Mouse (Mus musculus) forebrain, embryonic 15.5 days (tissue): ENCODE measurements around the gene Nr2f1. TPM values are rescaled to one million over a fixed set of nuclear protein-coding genes. Genes with fewer than 3 reads are reported as not detected.

Experiments used
- ATAC-seq: fragments of 200-750 bp; cut with Nextera tagmentation; replicated peaks from 2 replicates; pipeline ENCODE4 v1.8.0; 2017; ENCODE audit warnings: mild to moderate bottlenecking, moderate TSS enrichment, moderate library complexity
- H3K27ac ChIP-seq: fragments of 300-500 bp; sonication (generic); replicated peaks from 2 replicates; pipeline ENCODE4 v1.5.1; 2015; ENCODE audit warnings: mild to moderate bottlenecking, inconsistent platforms
- H3K27me3 ChIP-seq: fragments of 300-500 bp; sonication (generic); 2 replicates; pipeline ENCODE4 v1.6.1; 2015; ENCODE audit warnings: inconsistent platforms
- H3K36me3 ChIP-seq: fragments of 300-500 bp; sonication (generic); 2 replicates; pipeline ENCODE4 v1.6.1; 2015; ENCODE audit warnings: mild to moderate bottlenecking, inconsistent platforms
- H3K4me1 ChIP-seq: fragments of 300-500 bp; sonication (generic); 2 replicates; pipeline ENCODE4 v1.6.1; 2015; ENCODE audit warnings: inconsistent platforms
- H3K4me2 ChIP-seq: fragments of 300-500 bp; sonication (generic); replicated peaks from 2 replicates; pipeline ENCODE4 v1.6.1; 2015; ENCODE audit warnings: mild to moderate bottlenecking, inconsistent platforms
- H3K4me3 ChIP-seq: fragments of 300-500 bp; sonication (generic); 2 replicates; pipeline ENCODE4 v1.5.1; 2015; ENCODE audit warnings: mild to moderate bottlenecking, inconsistent platforms
- H3K9ac ChIP-seq: fragments of 300-500 bp; sonication (generic); replicated peaks from 2 replicates; pipeline ENCODE4 v1.6.1; 2015; ENCODE audit warnings: mild to moderate bottlenecking, inconsistent platforms
- H3K9me3 ChIP-seq: fragments of 300-500 bp; sonication (generic); 2 replicates; pipeline ENCODE4 v1.6.1; 2016; ENCODE audit warnings: inconsistent platforms
- WGBS: fragments of 180-500 bp; shearing (Covaris S2); methylation state at CpG from one replicate; pipeline ENCODE4 v1.1.7; 2015; ENCODE audit warnings: mixed read lengths; 5-methylcytosine and 5-hydroxymethylcytosine counted together
- polyA plus RNA-seq: library from polyadenylated mRNA; unstranded; fragments of >200 nt; fragmentation: Nextera tagmentation; extraction: Ambion mirVana; gene quantifications from 2 replicates; pipeline ENCODE4 v1.2.1, GENCODE M21; 2015

Gene Nr2f1
- polyA plus RNA-seq, 1 experiment from 2014 or later: 77.7 TPM

DNA sequence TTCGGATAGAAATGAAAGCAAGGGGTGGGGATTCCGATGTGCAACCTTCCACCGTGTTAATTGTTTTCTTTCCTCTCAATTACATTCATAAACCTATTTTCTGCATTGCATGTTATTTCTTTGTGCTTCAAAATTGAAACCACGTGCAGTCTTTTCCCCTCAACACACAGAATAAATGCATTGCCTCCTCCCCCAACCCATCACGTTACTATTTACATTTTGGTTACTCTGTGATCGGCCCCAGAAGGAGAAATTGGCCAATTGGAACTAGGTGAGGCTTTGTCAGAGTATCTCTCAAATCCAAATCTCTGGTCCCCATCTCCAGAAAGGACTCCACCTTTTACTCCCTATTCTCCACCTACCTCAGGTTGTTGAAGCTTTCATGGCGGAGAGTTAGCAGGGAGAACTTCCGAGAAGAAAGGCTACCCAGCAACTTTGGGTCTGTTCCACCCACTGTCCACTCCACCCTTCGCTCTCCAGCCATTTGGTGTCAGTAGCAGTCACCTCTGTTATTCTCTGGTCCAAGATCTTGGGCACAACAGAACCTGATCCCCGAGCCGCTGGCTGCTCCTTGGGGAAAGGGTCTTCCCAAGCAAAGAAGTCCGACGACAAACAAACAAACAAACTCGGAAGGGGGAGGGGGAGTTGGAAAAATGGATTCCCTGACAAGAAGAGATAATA lies 14.6 kb downstream of the Nr2f1 start:
- Histone ChIP-seq H3K4me3 (0 out of 2 replicates have a peak overlapping the region, but pooled peaks have one; percentile 5), H3K9ac (peak overlapping the region; percentile 28; the same call in 1 of the 2 replicates), H3K27me3 (peaks cover 14% of the 10 kb centered on the region; the same call in 1 of the 2 replicates), H3K27ac (peak overlapping the region; percentile 96), H3K36me3 (no peaks in the 10 kb centered on the region), H3K9me3 (no peaks in the 10 kb centered on the region), H3K4me1 (peaks cover 45% of the 10 kb centered on the region), H3K4me2 (peak overlapping the region; percentile 69)
- WGBS: 8% methylated on average over 14 of the region's 14 CpGs
- ATAC-seq: no peak

DNA sequence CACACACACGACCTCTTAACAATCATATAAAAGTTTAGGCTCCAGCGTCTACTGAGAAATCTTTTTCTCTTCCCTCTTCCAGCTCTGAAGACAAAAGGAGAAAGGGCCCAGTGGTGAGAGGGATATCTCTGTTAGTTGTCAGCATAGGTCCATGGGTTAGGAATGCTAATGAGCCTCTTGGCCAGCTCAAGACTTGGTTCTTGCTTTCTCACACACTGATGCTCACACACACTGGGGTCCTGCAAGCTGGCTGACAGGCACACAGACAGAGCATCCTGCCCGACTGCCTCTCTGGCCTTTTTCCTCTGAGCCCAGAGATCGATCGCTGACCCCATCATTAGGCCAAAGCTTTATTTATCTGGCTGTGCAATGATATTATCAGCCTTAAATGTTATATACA lies 15.6 kb downstream of the Nr2f1 start:
- Histone ChIP-seq H3K27me3 (peaks cover 13% of the 10 kb centered on the region; the same call in 1 of the 2 replicates), H3K9ac (peak overlapping the region; percentile 34), H3K36me3 (no peaks in the 10 kb centered on the region), H3K4me1 (peaks cover 49% of the 10 kb centered on the region), H3K27ac (peak overlapping the region; percentile 96), H3K4me2 (peak overlapping the region; percentile 69), H3K9me3 (no peaks in the 10 kb centered on the region), H3K4me3 (peak overlapping the region; percentile 5; the same call in 1 of the 2 replicates)
- ATAC-seq: peak; percentile 51
- 7% methylated on average over 5 of the region's 5 CpGs for WGBS

DNA sequence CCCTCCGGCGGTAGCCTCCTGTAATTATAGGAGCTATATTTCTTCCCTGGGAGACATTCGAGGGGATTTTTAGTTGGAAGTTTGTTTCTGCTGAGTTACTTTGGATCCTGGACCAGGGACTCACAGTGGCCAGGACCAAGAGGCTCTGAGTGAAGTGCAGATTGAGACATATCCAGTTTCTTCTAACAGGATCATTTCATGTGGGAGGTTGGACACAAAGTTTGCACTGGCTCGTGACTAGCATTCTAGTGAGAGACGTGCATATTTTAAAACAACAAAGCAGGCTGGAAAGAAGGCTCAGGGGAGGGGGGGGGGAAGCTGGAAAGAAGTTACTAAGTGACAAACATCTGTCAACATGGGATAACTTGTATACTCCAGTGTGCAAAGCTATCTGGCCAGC lies 16.6 kb downstream of the Nr2f1 start:
- H3K4me3 ChIP-seq: peak overlapping the region; percentile 41
- peak overlapping the region; percentile 69 for H3K4me2 ChIP-seq
- H3K27me3 ChIP-seq: peaks cover 20% of the 10 kb centered on the region; the same call in 1 of the 2 replicates
- 9% methylated on average over 5 of the region's 5 CpGs for WGBS
- no peaks in the 10 kb centered on the region for H3K36me3 ChIP-seq
- peaks cover 47% of the 10 kb centered on the region for H3K4me1 ChIP-seq
- no peak for ATAC-seq
- peak overlapping the region; percentile 47 for H3K9ac ChIP-seq
- H3K9me3 ChIP-seq: no peaks in the 10 kb centered on the region
- H3K27ac ChIP-seq: peak overlapping the region; percentile 96

DNA sequence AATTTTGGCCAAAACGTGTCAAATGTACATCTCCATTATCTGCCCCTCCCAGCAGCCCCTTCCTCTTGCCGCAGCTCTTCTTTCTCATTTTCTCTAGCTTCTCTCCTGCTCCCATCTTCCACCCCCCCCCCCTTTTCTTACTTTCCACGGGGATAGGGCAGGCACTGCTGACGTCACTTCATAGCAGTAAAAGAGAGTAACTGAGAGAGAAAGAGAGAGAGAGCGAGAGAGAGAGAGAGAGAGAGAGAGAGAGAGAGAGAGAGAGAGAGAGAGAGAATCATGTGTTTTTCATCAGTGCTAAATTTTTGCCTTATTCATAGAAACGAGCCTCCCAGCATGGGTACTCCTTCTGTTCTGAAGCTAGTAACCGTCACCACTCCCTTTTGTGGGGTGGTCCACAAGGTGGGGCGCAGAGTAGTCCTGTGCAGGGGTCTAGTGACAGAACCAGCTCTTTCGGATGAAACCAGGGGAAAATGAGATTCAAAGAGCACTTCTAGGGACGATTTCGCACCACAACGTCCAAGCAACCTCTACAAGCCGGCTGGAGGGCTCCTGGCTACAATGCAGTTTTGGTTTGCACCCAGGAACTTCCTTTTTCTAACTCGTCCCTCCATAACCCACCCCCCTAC lies 17.5 kb downstream of the Nr2f1 start:
- peak; percentile 66 for ATAC-seq
- Histone ChIP-seq H3K27ac (peak overlapping the region; percentile 96), H3K4me1 (peaks cover 43% of the 10 kb centered on the region), H3K36me3 (no peaks in the 10 kb centered on the region), H3K4me3 (peak overlapping the region; percentile 41), H3K4me2 (peak overlapping the region; percentile 69), H3K9me3 (no peaks in the 10 kb centered on the region), H3K27me3 (peaks cover 22% of the 10 kb centered on the region; the same call in 1 of the 2 replicates), H3K9ac (peak overlapping the region; percentile 61)
- WGBS: 1% methylated on average over 13 of the region's 14 CpGs

DNA sequence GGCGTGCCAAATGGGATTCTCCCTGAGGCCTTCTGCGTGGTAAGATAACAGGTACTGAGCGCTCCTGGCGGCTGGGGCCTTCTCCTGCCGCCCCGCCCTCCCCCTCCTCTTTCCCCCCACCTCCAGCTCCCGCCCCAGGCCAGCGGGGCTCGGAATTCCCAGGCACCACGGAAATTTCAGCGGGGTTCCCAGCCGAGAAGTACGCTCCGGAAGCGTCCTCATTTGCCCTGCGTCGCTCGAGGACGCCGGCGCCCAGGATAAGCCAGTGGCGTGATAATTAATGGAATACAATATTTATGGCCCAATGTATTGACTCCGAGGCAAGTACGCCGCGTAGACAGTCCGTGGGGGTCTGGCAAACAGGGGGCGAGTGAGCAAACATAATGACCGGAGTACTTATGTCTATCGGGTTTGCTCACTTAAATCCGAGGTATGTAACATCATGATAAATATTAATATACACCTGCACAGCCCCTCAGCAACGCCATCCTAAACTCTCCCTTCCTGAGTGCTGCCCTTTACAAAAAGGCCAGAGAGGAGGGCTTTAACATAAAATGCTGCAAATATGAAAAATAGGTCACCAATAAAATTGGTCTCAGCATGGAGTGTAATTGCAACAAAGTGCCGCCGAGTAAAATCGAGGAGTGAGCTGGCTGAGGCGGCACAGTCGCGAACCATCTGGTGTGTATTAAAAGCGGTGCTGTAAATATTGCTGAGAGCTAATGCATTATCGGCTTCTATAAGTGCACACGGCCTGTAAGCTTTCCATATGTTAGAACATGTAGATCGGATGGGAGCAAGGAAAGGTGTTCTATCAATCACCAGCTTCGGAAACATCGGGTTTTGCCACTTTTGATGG lies 18.3 kb downstream of the Nr2f1 start:
- Histone ChIP-seq H3K27me3 (peaks cover 24% of the 10 kb centered on the region), H3K36me3 (no peaks in the 10 kb centered on the region), H3K9me3 (no peaks in the 10 kb centered on the region), H3K4me2 (peak overlapping the region; percentile 69), H3K4me3 (peak overlapping the region; percentile 41), H3K9ac (peak overlapping the region; percentile 61), H3K27ac (peak overlapping the region; percentile 96), H3K4me1 (peaks cover 39% of the 10 kb centered on the region)
- peak; percentile 41 for ATAC-seq
- under 1% methylated on average over 44 of the region's 44 CpGs for WGBS

DNA sequence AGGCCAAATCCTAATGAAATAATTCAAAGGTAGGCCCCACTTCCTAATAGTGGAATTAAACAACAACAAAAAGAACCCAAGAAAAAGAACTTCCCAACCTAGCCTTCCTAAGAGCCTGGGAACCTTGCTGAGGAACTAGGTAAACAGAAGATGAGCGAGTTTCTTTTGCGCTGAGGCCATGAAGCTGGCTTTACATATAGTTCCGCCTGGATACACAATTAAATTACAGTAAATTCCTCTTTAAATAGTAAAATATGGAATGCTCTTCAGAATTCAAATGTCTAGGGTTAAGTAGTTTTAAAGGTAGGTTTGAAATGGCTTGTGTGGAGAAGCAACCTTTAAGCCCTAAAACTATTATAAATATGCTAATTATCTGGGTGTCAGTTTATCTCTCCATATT lies 19.3 kb downstream of the Nr2f1 start:
- 25% methylated on average over 3 of the region's 3 CpGs for WGBS

DNA sequence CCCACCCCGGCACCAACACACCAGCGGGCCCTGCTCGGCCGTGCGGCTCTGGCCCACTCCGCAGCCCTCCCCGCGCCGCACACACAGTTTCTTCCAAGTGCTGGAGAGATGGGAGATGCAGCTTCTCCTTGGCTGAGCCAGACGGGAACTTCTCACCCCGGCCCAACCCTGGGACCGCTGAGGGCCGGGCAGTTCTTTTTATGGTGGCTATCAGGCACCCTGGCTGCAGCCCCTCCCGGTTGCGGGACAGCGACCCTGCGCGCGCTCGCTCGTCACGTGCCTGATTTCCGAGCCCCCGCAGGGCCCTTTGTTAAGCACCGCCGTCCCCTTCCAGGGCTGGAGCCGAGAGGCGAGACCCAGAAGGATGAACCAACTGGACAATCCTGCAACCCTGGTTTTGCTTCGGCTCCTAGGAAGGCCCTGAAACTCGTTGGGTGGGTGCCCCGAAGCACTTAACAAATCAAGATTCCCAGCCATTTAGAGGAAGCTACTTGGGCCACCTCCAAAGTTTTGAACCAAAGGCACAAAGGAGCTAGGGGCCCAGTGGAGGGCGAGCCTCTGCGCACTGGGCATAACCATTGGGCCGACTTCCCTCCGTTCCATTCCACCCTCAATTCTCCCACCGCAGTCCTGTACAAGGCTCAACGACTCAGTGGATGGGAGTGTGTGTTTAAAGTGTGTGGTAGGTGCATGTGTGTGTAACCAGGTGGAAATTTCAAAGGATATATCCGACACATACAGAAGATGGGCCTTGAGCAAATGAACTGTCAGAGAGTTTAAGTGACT lies 20.1 kb downstream of the Nr2f1 start:
- WGBS: 2% methylated on average over 38 of the region's 38 CpGs
- peak; percentile 49 for ATAC-seq
- H3K4me2 ChIP-seq: peak overlapping the region; percentile 69
- peak overlapping the region; percentile 40 for H3K4me3 ChIP-seq
- H3K9ac ChIP-seq: peak overlapping the region; percentile 62
- H3K36me3 ChIP-seq: no peaks in the 10 kb centered on the region
- peak overlapping the region; percentile 96 for H3K27ac ChIP-seq
- H3K4me1 ChIP-seq: peaks cover 39% of the 10 kb centered on the region
- no peaks in the 10 kb centered on the region for H3K9me3 ChIP-seq
- peaks cover 34% of the 10 kb centered on the region for H3K27me3 ChIP-seq

More for the DNA sequence above, 19.3 kb downstream of the Nr2f1 start:
- peak overlapping the region; percentile 96 for H3K27ac ChIP-seq
- H3K4me2 ChIP-seq: peak overlapping the region; percentile 69
- peaks cover 39% of the 10 kb centered on the region for H3K4me1 ChIP-seq
- 0 out of 2 replicates have a peak overlapping the region, but pooled peaks have one; percentile 7 for H3K9ac ChIP-seq
- no peak overlapping the region for H3K4me3 ChIP-seq
- peaks cover 28% of the 10 kb centered on the region for H3K27me3 ChIP-seq
- no peaks in the 10 kb centered on the region for H3K9me3 ChIP-seq
- no peak for ATAC-seq
- H3K36me3 ChIP-seq: no peaks in the 10 kb centered on the region

DNA sequence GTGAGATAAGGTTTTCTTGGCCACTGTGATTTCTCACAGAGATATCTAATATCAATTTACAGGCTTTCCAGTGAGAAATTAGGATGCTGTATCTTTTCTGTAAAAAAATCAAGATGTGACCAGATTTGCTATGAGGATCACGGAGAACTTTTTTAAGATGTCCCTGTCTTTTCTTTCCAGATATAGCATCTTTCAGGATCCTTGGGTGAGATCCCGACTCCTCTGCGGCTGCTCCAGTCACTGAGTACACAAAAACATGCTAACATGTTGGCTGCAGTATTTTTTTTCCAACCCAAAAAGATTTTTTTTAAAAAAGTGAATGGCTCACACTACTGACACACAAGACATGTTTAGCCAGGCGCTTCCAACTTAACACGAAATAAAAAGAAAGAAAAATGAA lies 20.8 kb downstream of the Nr2f1 start:
- H3K4me2 ChIP-seq: peak overlapping the region; percentile 69
- H3K36me3 ChIP-seq: no peaks in the 10 kb centered on the region
- H3K9me3 ChIP-seq: no peaks in the 10 kb centered on the region
- peak overlapping the region; percentile 40 for H3K4me3 ChIP-seq
- peak overlapping the region; percentile 96 for H3K27ac ChIP-seq
- H3K4me1 ChIP-seq: peaks cover 36% of the 10 kb centered on the region
- peak overlapping the region; percentile 62 for H3K9ac ChIP-seq
- no peak for ATAC-seq
- peaks cover 40% of the 10 kb centered on the region for H3K27me3 ChIP-seq
- WGBS: 14% methylated on average over 5 of the region's 5 CpGs

DNA sequence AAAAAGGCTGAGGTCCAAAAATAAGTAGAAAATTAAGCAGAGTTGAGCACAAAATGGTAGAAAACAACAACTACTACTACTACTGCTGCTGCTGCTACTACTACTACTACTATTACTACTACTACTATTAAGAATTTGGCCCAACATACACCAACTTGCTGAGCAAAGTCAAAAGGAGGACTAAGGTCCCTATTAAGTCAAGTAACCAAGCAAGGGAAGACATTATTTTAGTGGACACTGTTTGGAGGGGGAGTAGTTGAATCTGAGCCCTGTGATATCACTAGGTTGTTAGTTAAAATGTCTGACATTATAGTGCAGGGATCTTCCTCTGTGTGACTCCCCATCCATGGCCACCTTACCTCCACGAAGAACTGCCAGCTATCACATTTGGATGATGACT lies 21.5 kb downstream of the Nr2f1 start:
- Histone ChIP-seq H3K4me1 (peaks cover 33% of the 10 kb centered on the region), H3K36me3 (no peaks in the 10 kb centered on the region), H3K9ac (peak overlapping the region; percentile 20; the same call in 1 of the 2 replicates), H3K27ac (peak overlapping the region; percentile 96), H3K9me3 (no peaks in the 10 kb centered on the region), H3K4me3 (peak overlapping the region; percentile 40), H3K4me2 (peak overlapping the region; percentile 69), H3K27me3 (peaks cover 45% of the 10 kb centered on the region)
- WGBS: 8% methylated on average over 1 of the region's 1 CpGs
- ATAC-seq: no peak

DNA sequence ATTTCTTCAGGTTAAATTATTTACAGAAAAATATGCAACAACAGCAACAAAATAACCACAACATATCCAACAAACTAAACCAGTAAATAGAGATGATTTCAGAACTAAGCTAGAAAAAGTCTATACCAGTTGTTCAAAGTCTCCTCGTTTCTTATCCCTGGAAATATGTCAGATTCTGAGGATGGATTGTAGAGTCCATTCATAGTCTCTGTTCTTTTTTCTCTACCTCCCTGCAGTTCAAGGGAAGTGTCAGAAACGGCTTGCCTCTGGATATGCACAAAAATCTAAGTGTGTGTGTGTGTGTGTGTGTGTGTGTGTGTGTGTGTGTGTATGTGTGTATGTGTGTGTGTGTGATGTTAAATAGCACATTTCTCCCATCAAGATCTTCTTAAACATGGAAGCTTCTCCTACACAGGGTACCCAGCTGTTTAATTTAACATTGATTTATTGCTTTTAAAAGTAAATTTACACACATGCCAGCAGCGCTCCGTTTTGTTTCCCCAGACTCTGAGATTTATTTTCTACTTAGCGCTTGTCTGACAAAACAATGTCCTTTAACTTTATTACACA lies 22.1 kb downstream of the Nr2f1 start:
- no peaks in the 10 kb centered on the region for H3K9me3 ChIP-seq
- H3K9ac ChIP-seq: peak overlapping the region; percentile 20; the same call in 1 of the 2 replicates
- H3K27me3 ChIP-seq: peaks cover 46% of the 10 kb centered on the region
- H3K36me3 ChIP-seq: no peaks in the 10 kb centered on the region
- peaks cover 29% of the 10 kb centered on the region for H3K4me1 ChIP-seq
- WGBS: 19% methylated on average over 5 of the region's 5 CpGs
- H3K4me2 ChIP-seq: peak overlapping the region; percentile 69; the same call in 1 of the 2 replicates
- H3K4me3 ChIP-seq: peak overlapping the region; percentile 40
- peak overlapping the region; percentile 96 for H3K27ac ChIP-seq
- no peak for ATAC-seq
